Mouse (Mus musculus) forebrain, embryonic 11.5 days (tissue): ENCODE data around the gene Col6a5. TPM values are rescaled to one million over a fixed set of nuclear protein-coding genes. Genes with fewer than 3 reads are reported as not detected.

Experiments used
- ATAC-seq: fragments of 200-750 bp; cut with Nextera tagmentation; replicated peaks from 2 replicates; pipeline ENCODE4 v1.8.0; 2017; ENCODE audit warnings: moderate TSS enrichment; ENCODE audit not compliant: low FRiP score
- DNase-seq: peaks from one replicate; pipeline ENCODE4 v3.0.0-alpha.2; 2017; ENCODE audit warnings: low spot score
- H3K27ac ChIP-seq: fragments of 300-500 bp; sonication (generic); 2 replicates; pipeline ENCODE4 v1.5.1; 2014; ENCODE audit warnings: low read depth, low read length
- H3K27me3 ChIP-seq: fragments of 300-500 bp; sonication (generic); 2 replicates; pipeline ENCODE4 v1.6.1; 2014; ENCODE audit warnings: mild to moderate bottlenecking, low read length, mixed read lengths; ENCODE audit not compliant: control insufficient read depth, insufficient read depth
- H3K36me3 ChIP-seq: fragments of 300-500 bp; sonication (generic); 2 replicates; pipeline ENCODE4 v1.6.1; 2014; ENCODE audit warnings: mild to moderate bottlenecking, low read length, moderate library complexity, mixed read lengths; ENCODE audit not compliant: control insufficient read depth, insufficient read depth
- H3K4me1 ChIP-seq: fragments of 300-500 bp; sonication (generic); replicated peaks from 2 replicates; pipeline ENCODE4 v1.6.1; 2014; ENCODE audit warnings: low read length, mixed read lengths; ENCODE audit not compliant: control insufficient read depth, insufficient read depth
- H3K4me2 ChIP-seq: fragments of 300-500 bp; sonication (generic); 2 replicates; pipeline ENCODE4 v1.6.1; 2014; ENCODE audit warnings: low read depth, mild to moderate bottlenecking, low read length, moderate library complexity, mixed read lengths; ENCODE audit not compliant: severe bottlenecking
- H3K4me3 ChIP-seq: fragments of 300-500 bp; sonication (generic); 2 replicates; pipeline ENCODE4 v1.5.1; 2014; ENCODE audit warnings: low read depth, low read length
- H3K9ac ChIP-seq: fragments of 300-500 bp; sonication (generic); 2 replicates; pipeline ENCODE4 v1.6.1; 2014; ENCODE audit warnings: low read length
- H3K9me3 ChIP-seq: fragments of 300-500 bp; sonication (generic); 2 replicates; pipeline ENCODE4 v1.6.1; 2016; ENCODE audit warnings: low read length, mixed read lengths; ENCODE audit not compliant: control insufficient read depth
- WGBS: fragments of 180-500 bp; shearing (Covaris S2); extraction: QIAGEN DNeasy Blood & Tissue Kit; methylation state at CpG from one replicate; pipeline ENCODE4 v1.1.7; 2014; 5-methylcytosine and 5-hydroxymethylcytosine counted together
- polyA plus RNA-seq: library from polyadenylated mRNA; unstranded; fragments of >200 nt; fragmentation: Nextera tagmentation; extraction: Ambion mirVana; gene quantifications from 2 replicates; pipeline ENCODE4 v1.2.1, GENCODE M21; 2014

The Col6a5 gene
- polyA plus RNA-seq, 1 experiment from 2014 or later: not detected

- DNase-seq (no peak), ATAC-seq (no peak)
- 76% methylated on average over 6 of the region's 6 CpGs for WGBS
- H3K27ac ChIP-seq: no peak overlapping the region
- no peaks in the 10 kb centered on the region for H3K4me1 ChIP-seq
- H3K36me3 ChIP-seq: no peaks in the 10 kb centered on the region
- H3K9me3 ChIP-seq: no peaks in the 10 kb centered on the region
- no peak overlapping the region for H3K9ac ChIP-seq
- no peak overlapping the region for H3K4me3 ChIP-seq
- no peak overlapping the region for H3K4me2 ChIP-seq
- H3K27me3 ChIP-seq: no peaks in the 10 kb centered on the region
Observed at GRCm38 (mm10) chr9:105933816-105934215, 26.6 kb downstream of the Col6a5 start.

DNA sequence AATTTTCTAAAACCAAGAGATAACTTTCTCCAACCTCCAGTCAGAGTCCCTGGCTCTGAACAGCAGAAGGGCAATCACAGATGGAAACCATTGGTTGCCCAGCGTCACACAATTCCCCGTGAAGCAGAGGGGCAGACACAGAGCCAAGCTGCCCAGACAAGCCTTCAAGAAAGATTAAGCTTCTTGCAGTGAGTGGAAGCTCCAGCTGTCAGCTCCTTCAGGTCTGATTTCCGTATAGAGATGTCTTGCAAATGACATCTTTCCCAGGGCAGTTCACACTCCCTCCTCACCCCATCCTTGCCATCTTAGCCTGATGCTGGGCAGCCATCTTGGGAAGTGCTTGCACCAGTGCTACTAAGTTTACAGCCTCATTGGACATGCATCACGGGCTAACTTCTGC, 31.2 kb downstream of the Col6a5 start:
- no peak overlapping the region for H3K27ac ChIP-seq
- no peak overlapping the region for H3K4me3 ChIP-seq
- H3K27me3 ChIP-seq: no peaks in the 10 kb centered on the region
- H3K9ac ChIP-seq: no peak overlapping the region
- no peak overlapping the region for H3K4me2 ChIP-seq
- no peaks in the 10 kb centered on the region for H3K4me1 ChIP-seq
- WGBS: 78% methylated on average over 4 of the region's 4 CpGs
- no peaks in the 10 kb centered on the region for H3K36me3 ChIP-seq
- DNase-seq: no peak
- no peak for ATAC-seq
- H3K9me3 ChIP-seq: no peaks in the 10 kb centered on the region

DNA sequence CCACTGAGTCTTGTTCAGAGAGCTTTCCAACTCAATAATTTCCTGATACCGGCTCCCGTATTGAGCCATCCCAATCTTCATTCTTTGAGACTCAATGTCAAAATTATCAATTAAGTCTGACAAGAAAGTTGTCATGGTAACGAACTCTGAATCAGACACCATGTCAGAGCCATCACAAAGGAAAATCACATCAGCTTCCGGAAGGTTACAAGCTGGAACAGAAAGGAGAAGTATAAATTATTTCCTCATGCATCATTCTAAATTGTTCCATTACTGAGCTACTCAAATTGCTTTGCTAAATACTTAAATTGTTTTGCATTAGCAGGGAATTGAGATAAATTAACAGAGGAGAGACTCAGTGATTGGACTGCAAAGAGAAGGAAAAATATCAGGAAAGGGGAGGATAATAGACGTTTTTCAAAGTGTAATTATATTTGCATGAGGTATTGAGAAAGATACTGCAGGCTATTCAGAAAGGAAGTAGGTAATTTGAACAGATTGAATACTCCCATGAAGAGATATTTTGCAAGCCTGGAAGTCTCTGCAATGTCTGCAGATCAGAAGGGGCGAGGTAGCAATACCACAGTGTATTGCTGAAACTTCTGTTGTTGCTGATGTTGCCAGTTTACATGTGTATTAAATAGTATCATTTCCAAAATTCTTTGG, 31.9 kb downstream of the Col6a5 start:
- Histone ChIP-seq H3K4me1 (no peaks in the 10 kb centered on the region), H3K9ac (no peak overlapping the region), H3K36me3 (no peaks in the 10 kb centered on the region), H3K4me2 (no peak overlapping the region), H3K4me3 (no peak overlapping the region), H3K9me3 (no peaks in the 10 kb centered on the region), H3K27ac (no peak overlapping the region), H3K27me3 (no peaks in the 10 kb centered on the region)
- 71% methylated on average over 6 of the region's 6 CpGs for WGBS
- no peak for DNase-seq
- no peak for ATAC-seq

GRCm38 (mm10) chr9:105923659-105924058, 36.8 kb downstream of the Col6a5 start:
- H3K4me3 ChIP-seq: no peak overlapping the region
- no peak for DNase-seq
- ATAC-seq: no peak
- no peak overlapping the region for H3K27ac ChIP-seq
- H3K9ac ChIP-seq: no peak overlapping the region
- H3K27me3 ChIP-seq: no peaks in the 10 kb centered on the region
- H3K4me1 ChIP-seq: no peaks in the 10 kb centered on the region
- H3K4me2 ChIP-seq: no peak overlapping the region
- WGBS: 85% methylated on average over 2 of the region's 2 CpGs
- H3K9me3 ChIP-seq: no peaks in the 10 kb centered on the region
- H3K36me3 ChIP-seq: no peaks in the 10 kb centered on the region

- Histone ChIP-seq H3K4me2 (no peak overlapping the region), H3K27ac (no peak overlapping the region), H3K9me3 (no peaks in the 10 kb centered on the region), H3K36me3 (no peaks in the 10 kb centered on the region), H3K4me1 (no peaks in the 10 kb centered on the region), H3K9ac (no peak overlapping the region), H3K27me3 (no peaks in the 10 kb centered on the region), H3K4me3 (no peak overlapping the region)
- DNase-seq (no peak), ATAC-seq (no peak)
- 49% methylated on average over 4 of the region's 4 CpGs for WGBS
Observed at GRCm38 (mm10) chr9:105915186-105915585, 45.3 kb downstream of the Col6a5 start.

- ATAC-seq (no peak), DNase-seq (no peak)
- H3K4me2 ChIP-seq: no peak overlapping the region
- no peak overlapping the region for H3K4me3 ChIP-seq
- H3K4me1 ChIP-seq: no peaks in the 10 kb centered on the region
- H3K9ac ChIP-seq: no peak overlapping the region
- no peaks in the 10 kb centered on the region; the same call in 1 of the 2 replicates for H3K9me3 ChIP-seq
- WGBS: 90% methylated on average over 2 of the region's 2 CpGs
- H3K27ac ChIP-seq: no peak overlapping the region
- H3K36me3 ChIP-seq: no peaks in the 10 kb centered on the region
- no peaks in the 10 kb centered on the region for H3K27me3 ChIP-seq
Observed at GRCm38 (mm10) chr9:105910166-105910565, 50.3 kb downstream of the Col6a5 start.

DNA sequence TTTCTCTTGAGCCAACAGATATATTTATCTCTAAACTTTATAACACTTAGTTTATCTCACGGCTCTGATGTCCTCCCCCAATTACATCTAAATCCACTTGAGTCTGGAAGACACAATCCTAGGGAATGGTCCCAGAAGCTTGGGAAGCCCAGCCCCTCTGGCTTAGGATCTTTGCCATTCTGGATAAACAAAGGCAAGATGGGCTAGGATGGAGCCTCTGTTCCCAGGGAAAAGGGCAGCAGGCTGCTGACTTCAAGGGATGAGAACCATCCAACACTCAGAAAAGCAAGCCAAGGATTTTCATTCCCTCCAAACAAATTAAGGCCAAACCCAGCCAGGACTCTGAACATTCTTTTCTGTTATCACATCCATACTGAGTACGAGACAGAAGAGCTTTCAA, 51.1 kb downstream of the Col6a5 start:
- Histone ChIP-seq H3K27ac (no peak overlapping the region), H3K4me3 (no peak overlapping the region), H3K36me3 (no peaks in the 10 kb centered on the region), H3K4me1 (no peaks in the 10 kb centered on the region), H3K9ac (no peak overlapping the region), H3K27me3 (no peaks in the 10 kb centered on the region), H3K4me2 (no peak overlapping the region), H3K9me3 (no peaks in the 10 kb centered on the region; the same call in 1 of the 2 replicates)
- 86% methylated on average over 2 of the region's 2 CpGs for WGBS
- DNase-seq (no peak), ATAC-seq (no peak)

- Histone ChIP-seq H3K4me1 (no peaks in the 10 kb centered on the region), H3K27me3 (no peaks in the 10 kb centered on the region), H3K4me2 (no peak overlapping the region), H3K9ac (no peak overlapping the region), H3K9me3 (no peaks in the 10 kb centered on the region; the same call in 1 of the 2 replicates), H3K36me3 (no peaks in the 10 kb centered on the region), H3K4me3 (no peak overlapping the region), H3K27ac (no peak overlapping the region)
- WGBS: 89% methylated on average over 6 of the region's 6 CpGs
- DNase-seq: no peak
- no peak for ATAC-seq
Observed at GRCm38 (mm10) chr9:105907411-105907810, 53.0 kb downstream of the Col6a5 start.

DNA sequence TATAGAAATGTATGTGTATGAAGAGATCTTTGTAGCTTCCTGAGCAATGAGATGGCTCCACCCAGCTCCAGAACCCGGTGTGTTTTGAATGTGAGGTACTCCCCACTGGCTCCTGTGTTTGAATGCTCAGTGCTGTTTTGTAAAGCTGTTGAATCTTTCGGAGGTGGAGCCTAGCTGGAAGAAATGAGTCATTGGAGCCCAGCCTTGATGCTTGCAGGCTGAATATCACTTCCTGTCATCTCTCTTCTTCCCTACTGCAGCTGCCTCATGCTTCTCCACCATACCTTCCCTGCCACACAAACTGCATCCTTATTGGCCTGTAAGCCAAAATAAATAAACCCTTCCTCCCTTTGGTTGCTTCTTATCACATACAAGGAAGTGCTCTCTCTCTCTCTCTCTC, 72.9 kb downstream of the Col6a5 start:
- H3K9ac ChIP-seq: no peak overlapping the region
- 52% methylated on average over 2 of the region's 2 CpGs for WGBS
- no peak overlapping the region for H3K27ac ChIP-seq
- no peaks in the 10 kb centered on the region for H3K9me3 ChIP-seq
- DNase-seq: no peak
- ATAC-seq: no peak
- no peaks in the 10 kb centered on the region for H3K4me1 ChIP-seq
- no peaks in the 10 kb centered on the region for H3K27me3 ChIP-seq
- H3K36me3 ChIP-seq: no peaks in the 10 kb centered on the region
- H3K4me2 ChIP-seq: no peak overlapping the region
- no peak overlapping the region for H3K4me3 ChIP-seq
